Mouse (Mus musculus): ENCODE measurements around the gene Gm13696. TPM values are rescaled to one million over a fixed set of nuclear protein-coding genes. Genes with fewer than 3 reads are reported as not detected.
"Not testable (repeated sequence)": the region's sequence is repeated elsewhere in the genome, so short reads cannot be mapped to it uniquely, and the experiment has no call there.

Gene Gm13696
- polyA plus RNA-seq (2017; shearing (Covaris generic)), result not detected

GRCm38 (mm10) chr2:83972823-83973222 lies at the start of gene Gm13696:
Gene Gm13696 (plus strand): TSS chr2:83973123.
- not testable (repeated sequence) for ATAC-seq

- peak; percentile 97 for ATAC-seq
Measured at GRCm38 (mm10) chr2:83929478-83930088, 43.3 kb upstream of the Gm13696 start.

- ATAC-seq, result peak; percentile 61
Measured at GRCm38 (mm10) chr2:83940931-83941361, 32.0 kb upstream of the Gm13696 start, which contains the start of gene Zswim2. Gene Zswim2 (minus strand): TSS chr2:83941228.

GRCm38 (mm10) chr2:83941378-83941777 lies 31.5 kb upstream of the Gm13696 start:
- ATAC-seq, result peak; percentile 43

- no peak for ATAC-seq
Measured at GRCm38 (mm10) chr2:83941792-83942191, 31.1 kb upstream of the Gm13696 start.

GRCm38 (mm10) chr2:83955393-83955792 lies 17.5 kb upstream of the Gm13696 start, which contains the start of gene Gm13698:
Gene Gm13698 (plus strand): TSS chr2:83955693.
- not testable (repeated sequence) for ATAC-seq

- not testable (repeated sequence) for ATAC-seq
Measured at GRCm38 (mm10) chr2:83961203-83961602, 11.7 kb upstream of the Gm13696 start, which contains the start of gene Gm13693. Gene Gm13693 (plus strand): TSS chr2:83961503.

- not testable (repeated sequence) for ATAC-seq
Measured at GRCm38 (mm10) chr2:83967013-83967412, 5.9 kb upstream of the Gm13696 start, which contains the start of gene Gm13695. Gene Gm13695 (plus strand): TSS chr2:83967313.

- not testable (repeated sequence) for ATAC-seq
Measured at GRCm38 (mm10) chr2:83978633-83979032, 5.7 kb downstream of the Gm13696 start, which contains the start of gene Gm13694. Gene Gm13694 (plus strand): TSS chr2:83978933.

GRCm38 (mm10) chr2:83984443-83984842 lies 11.5 kb downstream of the Gm13696 start, which contains the start of gene Gm13697:
Gene Gm13697 (plus strand): TSS chr2:83984743.
- ATAC-seq, result not testable (repeated sequence)

GRCm38 (mm10) chr2:83990253-83990652 lies 17.3 kb downstream of the Gm13696 start, which contains the start of gene Gm13691:
Gene Gm13691 (plus strand): TSS chr2:83990553.
- not testable (repeated sequence) for ATAC-seq

- peak; percentile 99 for ATAC-seq
Measured at GRCm38 (mm10) chr2:83993639-83994255, 20.8 kb downstream of the Gm13696 start.

GRCm38 (mm10) chr2:83994526-83994925 lies 21.6 kb downstream of the Gm13696 start:
- not testable (repeated sequence) for ATAC-seq

GRCm38 (mm10) chr2:84008913-84009312 lies 36.0 kb downstream of the Gm13696 start:
- ATAC-seq, result no peak

- no peak for ATAC-seq
Measured at GRCm38 (mm10) chr2:84009818-84010217, 36.9 kb downstream of the Gm13696 start.

GRCm38 (mm10) chr2:84014572-84014971 lies 41.6 kb downstream of the Gm13696 start:
- ATAC-seq, result no peak

- ATAC-seq, result not testable (repeated sequence)
Measured at GRCm38 (mm10) chr2:84016291-84016690, 43.4 kb downstream of the Gm13696 start.

- ATAC-seq, result no peak
Measured at GRCm38 (mm10) chr2:84018330-84018729, 45.4 kb downstream of the Gm13696 start.

- peak; percentile 86 for ATAC-seq
Measured at GRCm38 (mm10) chr2:84019519-84020305, 46.8 kb downstream of the Gm13696 start.

GRCm38 (mm10) chr2:84021930-84022329 lies 49.0 kb downstream of the Gm13696 start:
- no peak for ATAC-seq

GRCm38 (mm10) chr2:84022905-84023304 lies 50.0 kb downstream of the Gm13696 start:
- no peak for ATAC-seq

- ATAC-seq, result no peak
Measured at GRCm38 (mm10) chr2:84023319-84023718, 50.4 kb downstream of the Gm13696 start.

Measured in activated CD4-positive, CD25-positive, alpha-beta regulatory T cell, adult 4 months (primary cell).